Mouse (Mus musculus): ENCODE results near the gene Pex13.
"Not testable (repeated sequence)": the region's sequence is repeated elsewhere in the genome, so short reads cannot be mapped to it uniquely, and the experiment has no call there.

Pex13 gene

DNA sequence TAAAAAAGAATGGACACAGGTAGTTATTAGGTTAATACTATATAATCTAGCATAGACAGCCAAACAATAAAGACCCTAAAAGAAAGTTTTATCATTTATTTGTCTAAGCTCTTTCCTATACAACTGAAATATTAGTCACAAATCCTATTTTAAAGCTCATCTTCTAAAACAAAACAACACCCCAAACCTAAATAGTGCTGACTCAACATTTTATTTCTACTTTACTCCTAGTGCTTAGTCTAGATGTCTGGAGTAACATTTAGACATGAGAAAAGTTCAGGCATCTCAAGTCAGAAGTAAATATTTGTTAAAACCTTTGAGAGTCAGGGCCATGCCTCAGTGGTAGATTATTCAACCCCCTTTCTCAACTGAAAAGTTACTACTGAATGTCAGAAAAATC, 18.3 kb downstream of the Pex13 start:
- DNase-seq (ENCODE audit: low spot score) = no peak

DNA sequence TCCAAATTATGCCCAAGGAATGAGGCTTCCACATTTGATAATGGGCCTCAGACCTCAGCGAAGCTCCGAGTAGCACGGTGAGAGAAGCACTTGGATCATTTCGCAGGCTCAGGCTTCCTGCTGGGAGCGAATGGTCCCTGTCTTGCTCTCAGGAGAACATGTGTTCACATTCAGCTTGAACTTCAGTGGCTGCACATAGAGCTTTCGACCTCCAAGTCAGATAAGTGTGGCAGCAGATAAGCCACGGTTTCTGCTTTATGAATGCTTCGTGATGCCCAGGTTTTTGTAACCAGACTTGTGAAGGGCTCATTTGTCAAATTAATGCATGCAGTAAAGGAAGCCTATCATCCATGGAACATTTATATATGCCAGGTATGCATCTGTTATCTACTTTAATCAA, 31.2 kb downstream of the Pex13 start:
- no peak for DNase-seq (ENCODE audit: low spot score)

DNA sequence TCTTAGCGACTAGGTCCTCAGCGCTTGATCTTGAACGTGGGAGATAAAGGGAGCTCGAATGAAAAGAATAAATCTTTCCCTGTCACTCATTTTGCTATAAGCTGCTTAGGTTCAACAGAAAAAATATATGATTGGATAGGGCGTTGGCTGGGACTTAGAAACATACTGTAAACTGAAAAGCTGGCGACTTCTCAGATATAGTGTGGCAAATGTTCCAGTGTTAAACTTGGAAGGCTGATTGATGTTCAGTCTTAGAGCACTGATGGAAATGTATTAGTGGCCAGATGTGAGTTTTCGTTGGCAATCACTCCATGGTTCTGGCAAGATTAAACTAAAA, 31.9 kb downstream of the Pex13 start:
- DNase-seq (ENCODE audit: low spot score) = no peak

DNA sequence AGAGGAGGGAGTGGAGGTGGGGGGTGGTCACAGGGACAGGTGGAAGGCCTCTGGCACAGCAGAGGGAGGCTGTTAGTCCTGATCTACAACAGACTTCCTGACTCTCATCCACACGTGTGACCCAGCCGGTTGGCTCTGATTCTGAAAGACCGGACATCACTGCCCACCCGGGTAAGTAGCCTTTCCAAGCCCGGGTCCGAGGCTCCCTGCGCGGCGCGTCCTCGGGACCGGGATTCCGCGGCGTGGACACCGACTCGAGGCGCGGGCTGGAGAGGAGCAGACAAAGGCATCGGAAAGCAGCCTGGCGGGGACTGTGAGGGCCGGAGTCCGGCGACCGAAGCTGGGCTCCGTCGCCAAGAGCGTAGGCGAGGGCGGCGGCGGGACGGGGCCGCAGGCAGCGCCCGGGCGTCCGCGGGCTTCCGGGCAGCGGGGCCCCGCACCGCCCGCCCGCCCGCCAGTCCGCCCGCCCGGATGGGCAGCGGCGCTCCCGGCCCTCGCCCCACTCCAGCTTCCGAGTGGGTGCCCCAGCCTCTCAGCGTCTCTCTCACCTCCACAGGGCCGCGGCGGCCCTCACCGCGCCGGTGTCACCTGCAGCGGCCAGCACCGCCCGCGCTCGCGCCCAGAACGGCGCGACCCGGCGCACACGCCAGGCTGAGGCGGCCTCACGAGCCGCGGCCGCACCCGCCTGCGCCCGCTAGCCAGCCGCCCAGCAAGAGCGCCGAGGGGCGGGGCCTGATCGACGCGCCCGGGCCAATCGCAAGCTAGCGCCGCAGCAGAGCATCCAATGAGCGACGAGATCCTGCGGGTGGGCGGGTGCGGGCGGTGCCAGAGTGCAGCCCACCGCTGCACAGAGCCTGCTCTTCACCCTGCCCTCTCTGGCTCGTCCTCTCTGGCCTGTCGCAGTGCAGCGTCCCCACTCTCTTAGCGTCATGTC, 32.5 kb downstream of the Pex13 start, which contains the start of gene 0610010F05Rik:
TSS of gene 0610010F05Rik (minus strand) at position 695 of the 934 bp plus-strand sequence.
- DNase-seq (ENCODE audit: low spot score) = peak; percentile 35

DNA sequence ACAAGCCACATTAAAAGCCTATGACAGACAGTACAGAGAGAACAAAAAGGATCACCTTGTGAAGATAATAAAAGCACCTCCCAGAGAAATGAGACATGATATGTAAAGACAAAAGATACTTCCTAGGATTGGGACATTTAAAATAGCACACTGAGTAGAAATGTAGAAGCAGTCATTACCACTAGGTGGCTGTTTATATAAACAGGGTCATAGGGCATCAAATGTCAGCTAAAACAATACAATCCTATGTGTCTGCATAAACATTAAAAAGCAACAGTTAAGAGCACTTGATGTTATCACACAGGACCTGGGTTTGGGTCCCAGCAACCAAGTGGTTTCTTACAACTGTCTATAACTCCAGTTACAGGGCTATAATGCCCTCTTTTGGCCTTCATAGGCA, 35.1 kb downstream of the Pex13 start:
- DNase-seq (ENCODE audit: low spot score) = no peak

DNA sequence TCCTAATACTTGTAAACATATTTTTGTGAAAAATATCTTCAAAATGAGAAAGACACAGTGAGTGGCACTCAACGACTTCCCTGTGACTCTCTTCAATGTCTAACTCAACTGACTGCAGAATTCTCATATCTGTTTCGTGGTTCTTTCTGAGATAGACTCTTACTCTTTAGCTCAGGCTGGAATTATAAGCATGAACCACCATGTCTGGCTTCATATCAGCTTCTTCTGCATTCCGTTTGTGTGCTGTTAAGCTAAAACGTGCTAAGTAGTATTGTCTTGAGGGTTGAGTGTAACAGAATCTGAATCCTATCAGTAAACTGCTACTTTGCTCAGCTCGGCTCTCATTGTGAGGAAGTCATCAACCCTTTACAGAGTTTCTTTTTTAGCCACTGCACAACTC, 46.8 kb downstream of the Pex13 start:
- DNase-seq (ENCODE audit: low spot score) = no peak

DNA sequence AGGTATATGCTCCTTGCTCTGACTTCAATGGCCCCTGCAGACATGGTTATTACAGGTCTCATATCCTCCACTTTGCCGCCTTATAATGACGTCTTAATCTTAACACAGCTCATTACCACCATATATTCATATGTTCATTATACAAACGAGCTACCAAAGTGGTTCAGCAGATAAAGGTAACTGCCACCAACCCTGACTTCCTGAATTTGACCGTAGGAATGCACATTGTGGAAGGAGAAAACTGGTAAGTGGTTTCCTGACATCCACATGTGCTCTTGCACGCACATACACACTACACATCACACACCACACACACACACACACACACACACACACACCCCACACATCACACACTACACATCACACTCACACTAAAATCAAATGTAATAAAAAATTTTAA, 51.2 kb downstream of the Pex13 start:
- no peak for DNase-seq (ENCODE audit: low spot score)

DNA sequence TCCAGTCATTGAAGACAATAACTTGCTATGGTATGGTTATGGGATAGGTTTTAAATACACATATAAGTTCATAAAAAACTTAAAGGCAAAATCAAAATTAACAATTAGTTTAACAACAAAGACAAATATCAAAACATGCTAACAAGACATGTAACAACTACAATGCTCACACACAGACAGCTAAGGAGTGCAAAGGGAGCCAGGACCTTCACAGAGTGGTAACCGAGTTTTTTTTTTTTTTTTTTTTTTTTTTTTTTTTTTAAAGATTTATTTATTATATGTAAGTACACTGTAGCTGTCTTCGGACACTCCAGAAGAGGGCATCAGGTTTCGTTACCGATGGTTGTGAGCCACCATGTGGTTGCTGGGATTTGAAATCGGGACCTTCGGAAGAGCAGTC, 58.5 kb downstream of the Pex13 start:
- DNase-seq (ENCODE audit: low spot score) = not testable (repeated sequence)
